Mouse (Mus musculus) Muller cell, postnatal 12 days (primary cell): ENCODE results near the gene Taf1b.
A peak's percentile ranks its signal among the peaks of the same experiment; 100 is the strongest.

Source experiments
- DNase-seq: peaks from one replicate; pipeline ENCODE4 v3.0.0-alpha.2; 2015; ENCODE audit errors: inconsistent ontology term

Gene Taf1b

GRCm38 (mm10) chr12:24603266-24603665 lies 105.1 kb downstream of the Taf1b start:
- DNase-seq, result peak; percentile 42

DNA sequence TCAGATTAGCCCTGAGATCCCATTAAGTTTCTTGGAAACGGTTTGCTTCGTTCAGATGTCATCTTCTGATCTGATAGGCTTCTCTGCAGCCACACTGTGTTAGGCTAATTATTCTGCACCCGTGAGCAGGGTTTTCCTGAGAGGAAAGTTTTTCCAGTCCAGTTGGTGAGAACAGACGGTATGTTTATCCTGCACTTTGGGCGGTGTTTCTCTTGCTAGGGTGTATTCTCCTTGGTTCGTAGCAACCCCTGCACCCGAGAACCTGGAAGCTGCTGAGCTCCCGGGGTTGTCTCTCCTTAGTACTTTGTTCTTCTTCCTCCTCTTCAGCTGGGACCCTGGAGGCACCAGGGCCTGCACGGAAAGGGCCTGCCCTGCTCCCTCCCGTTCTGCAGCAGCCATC lies 108.0 kb downstream of the Taf1b start:
- peak; percentile 52 for DNase-seq
